Mouse (Mus musculus): Measurements from ENCODE around the gene Bmp10. TPM values are rescaled to one million over a fixed set of nuclear protein-coding genes. Genes with fewer than 3 reads are reported as not detected.

Gene Bmp10
- polyA plus RNA-seq (2017; shearing (Covaris generic)): not detected

GRCm38 (mm10) chr6:87428487-87429044 lies at the start of gene Bmp10:
Gene Bmp10 (plus strand): TSS chr6:87428994.

GRCm38 (mm10) chr6:87388877-87389276 lies 39.9 kb upstream of the Bmp10 start, which contains the start of gene Gkn3:
Gene Gkn3 (minus strand): TSS chr6:87388935.

Other genes starting within 250 kb of the Bmp10 start
- 0.17 TPM for gene Antxr1, start 93.2 kb upstream of the Bmp10 start, polyA plus RNA-seq (2017; shearing (Covaris generic))
- gene Gkn1, start 78.1 kb upstream of the Bmp10 start, polyA plus RNA-seq (2017; shearing (Covaris generic)): not detected
- not detected for gene Gkn2, start 55.6 kb upstream of the Bmp10 start, polyA plus RNA-seq (2017; shearing (Covaris generic))
- gene Gkn3, start 40.1 kb upstream of the Bmp10 start, polyA plus RNA-seq (2017; shearing (Covaris generic)): not detected
- gene Arhgap25, start 104.3 kb downstream of the Bmp10 start, polyA plus RNA-seq (2017; shearing (Covaris generic)): 107 TPM
- 0.46 TPM for gene Prokr1, start 161.7 kb downstream of the Bmp10 start, polyA plus RNA-seq (2017; shearing (Covaris generic))
- gene Aplf, start 243.2 kb downstream of the Bmp10 start, polyA plus RNA-seq (2017; shearing (Covaris generic)): 3.9 TPM

Data from effector memory CD4-positive, alpha-beta T cell, adult 5 months (primary cell).